Mouse (Mus musculus) layer of hippocampus, postnatal 10 days (tissue): ENCODE data around the gene Zap70. TPM values are rescaled to one million over a fixed set of nuclear protein-coding genes. Genes with fewer than 3 reads are reported as not detected.

Experiments
- DNase-seq, 2 experiments: peaks; one replicate each; pipeline ENCODE4 v3.0.0; 2021; ENCODE audit warnings: low spot score in 2 of 2
- long read RNA-seq: library from polyadenylated mRNA; stranded (forward); transcript quantifications from one replicate; pipeline ENCODE4 v2.0.0, GENCODE M21; 2023
- total RNA-seq, 2 experiments: library from RNA; stranded (reverse); gene quantifications; 2 replicates each; pipeline ENCODE4 v1.2.3; 2021

Gene Zap70
- 1 to 10 TPM; 3.0 to 3.2 TPM for total RNA-seq
- long read RNA-seq, partial matches to known transcripts, result 2 of 3 reads
- long read RNA-seq, other reads (novel, unspliced or antisense), result 1 of 3 reads

DNA sequence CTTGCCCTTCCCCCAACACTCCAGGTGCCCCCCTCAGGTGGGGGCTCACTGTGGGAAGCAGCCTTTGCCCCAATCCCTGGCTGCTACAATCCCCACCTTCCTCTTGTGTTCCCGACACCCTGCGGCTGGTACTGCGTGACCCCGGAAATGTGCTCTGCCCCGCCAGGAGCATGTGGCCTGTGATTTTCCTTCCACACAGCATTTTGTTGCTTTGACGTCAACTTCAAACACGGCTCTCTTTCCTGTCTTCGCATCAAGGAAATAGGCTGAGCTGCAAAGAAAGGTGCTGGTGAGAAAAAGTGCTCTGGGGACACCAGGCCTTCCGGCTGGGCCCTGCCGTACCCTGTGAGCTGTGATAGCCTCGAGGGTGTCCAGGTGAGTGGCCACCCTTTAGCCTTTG, at the start of gene Zap70:
Gene Zap70 (plus strand): TSS at position 231 of the 400 bp plus-strand sequence.
- DNase-seq, result no peak

DNA sequence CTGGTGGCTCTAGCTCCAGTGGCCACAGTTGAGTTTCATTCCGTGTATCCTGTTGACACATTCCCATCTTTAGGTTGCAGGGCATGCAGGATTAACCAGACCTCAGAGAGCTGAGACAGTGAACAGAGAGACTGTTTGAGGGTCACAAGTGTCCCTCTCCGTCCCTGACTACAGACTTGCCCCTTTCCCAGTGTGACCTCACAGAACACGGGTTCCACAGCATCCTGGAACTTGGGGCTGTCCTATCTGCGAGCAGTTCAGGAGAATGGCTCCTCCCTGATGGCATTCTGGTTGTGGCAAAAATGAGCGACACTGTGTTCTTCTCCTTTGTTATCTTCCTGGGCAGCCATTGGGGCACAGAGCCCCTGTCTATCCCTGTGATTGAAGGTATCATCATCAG, 47.3 kb upstream of the Zap70 start, which contains the start of gene Actr1b:
Gene Actr1b (minus strand): TSS at position 112 of the 400 bp plus-strand sequence.
- no peak for DNase-seq

DNA sequence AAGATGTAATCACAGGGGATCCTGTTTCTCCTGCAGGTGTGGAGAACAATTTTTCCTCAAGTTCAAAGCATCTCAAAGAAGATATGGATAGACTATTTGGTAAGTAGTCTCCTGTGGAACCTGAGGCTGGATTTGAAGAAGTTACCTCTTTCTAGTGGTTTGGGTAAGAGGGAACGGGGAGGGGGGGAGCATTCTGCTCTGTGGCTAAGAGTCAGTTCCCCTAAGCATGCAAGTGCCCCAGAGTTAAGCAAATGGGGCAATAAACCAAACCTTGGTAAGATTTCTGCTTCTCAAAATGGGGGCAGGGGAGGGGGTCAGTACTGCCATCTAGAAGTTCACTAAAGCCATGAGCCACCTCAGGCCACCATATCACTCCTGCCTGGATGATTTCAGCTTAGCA, 42.8 kb upstream of the Zap70 start:
- DNase-seq, result no peak

DNA sequence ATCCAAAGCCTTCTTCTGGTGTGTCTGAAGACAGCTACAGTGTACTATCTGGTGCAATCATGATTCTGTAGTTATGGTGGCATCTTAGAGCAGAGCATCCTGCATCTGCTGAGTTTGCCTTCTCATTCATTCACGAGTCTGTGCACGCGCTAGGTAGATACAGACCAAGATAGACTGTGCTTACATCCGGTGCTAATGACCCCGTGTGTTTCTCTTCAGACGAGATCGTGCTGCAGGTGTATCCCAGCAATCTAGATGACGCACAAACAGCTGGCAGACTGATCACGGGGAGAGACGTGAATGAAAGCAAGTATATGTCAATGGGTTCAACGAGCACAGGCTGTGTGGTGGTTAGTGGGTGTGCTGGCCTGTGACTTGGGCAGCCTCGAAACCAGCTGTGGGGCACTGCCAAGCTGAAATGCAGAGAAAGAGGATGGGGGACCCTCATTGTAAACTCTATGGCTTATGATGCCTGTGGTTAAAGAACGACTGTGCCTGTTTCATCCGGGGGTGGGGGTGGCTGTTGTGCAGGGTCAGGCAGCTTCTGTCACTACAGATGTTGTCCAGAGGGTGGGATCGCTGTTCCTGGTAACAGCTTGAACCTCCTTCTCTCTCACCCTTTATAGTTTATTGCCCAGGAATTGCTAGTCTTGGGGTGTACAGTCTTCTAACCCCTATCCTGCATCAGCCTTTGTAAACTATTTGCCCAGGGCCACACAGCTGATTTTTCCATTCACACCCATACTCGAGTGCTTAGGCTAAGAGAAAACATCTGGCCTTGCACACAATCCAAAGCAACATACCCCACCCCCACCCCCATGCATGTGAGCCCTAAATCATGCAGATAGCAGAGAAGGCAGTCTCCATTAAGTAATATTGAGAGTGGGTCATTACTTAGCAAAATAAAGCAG, 38.2 kb upstream of the Zap70 start:
- no peak for DNase-seq

DNA sequence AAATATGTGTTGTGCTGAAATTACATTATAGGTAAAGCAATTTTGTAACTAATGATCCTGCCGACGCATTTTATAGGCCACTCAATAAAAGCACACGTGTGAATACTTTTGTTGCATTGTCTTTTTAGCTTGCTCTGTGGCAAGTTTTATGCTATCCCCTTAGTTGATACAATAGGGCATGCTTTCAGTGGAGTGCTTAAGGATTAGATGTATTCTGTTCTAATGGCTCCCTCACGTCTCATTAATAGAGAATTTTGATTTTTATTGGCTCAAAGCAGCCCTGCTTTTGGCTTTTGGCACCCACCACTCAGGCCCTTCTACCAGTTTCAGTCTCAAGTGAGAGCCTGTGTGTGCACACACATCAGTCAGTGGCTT, 37.6 kb upstream of the Zap70 start:
- no peak for DNase-seq

DNA sequence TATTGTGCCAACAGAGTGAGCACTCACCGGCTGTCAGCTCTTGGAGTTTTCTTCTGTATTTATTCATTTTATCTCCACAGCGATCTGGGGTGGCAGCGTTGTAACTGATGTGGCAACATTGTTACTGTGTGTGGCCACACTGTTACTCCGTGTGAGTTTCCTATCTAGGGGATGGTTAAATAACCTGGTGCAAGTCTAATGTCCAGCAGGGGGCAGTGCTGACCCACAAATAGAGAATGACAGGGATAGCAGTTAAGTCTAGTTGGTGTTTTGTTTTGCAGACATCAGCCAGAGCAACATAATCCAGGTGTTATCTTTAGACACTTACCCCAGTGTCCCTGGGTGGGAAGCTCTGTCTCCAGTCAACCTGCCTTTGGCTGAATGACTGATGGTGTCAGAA, 24.3 kb upstream of the Zap70 start:
- peak; percentile 89 to 90 for DNase-seq

DNA sequence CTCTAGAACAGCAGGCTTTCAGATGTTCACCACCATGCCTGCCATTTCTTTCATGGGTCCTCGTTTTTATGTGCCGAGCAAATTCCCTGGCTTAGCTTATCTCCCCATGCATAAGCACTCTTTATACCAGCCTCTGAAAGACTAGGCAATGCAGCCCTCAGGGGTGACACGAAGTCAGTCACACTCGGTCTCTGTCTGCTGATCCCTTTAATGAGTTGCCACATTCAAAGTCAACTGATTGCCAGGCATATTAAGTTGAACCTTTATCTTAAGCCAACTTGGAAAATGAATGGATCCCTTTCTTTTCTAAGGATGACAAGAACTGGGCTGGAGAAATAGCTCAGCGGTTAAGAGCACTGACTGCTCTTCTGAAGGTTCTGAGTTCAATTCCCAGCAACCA, 22.4 kb upstream of the Zap70 start:
- no peak for DNase-seq

DNA sequence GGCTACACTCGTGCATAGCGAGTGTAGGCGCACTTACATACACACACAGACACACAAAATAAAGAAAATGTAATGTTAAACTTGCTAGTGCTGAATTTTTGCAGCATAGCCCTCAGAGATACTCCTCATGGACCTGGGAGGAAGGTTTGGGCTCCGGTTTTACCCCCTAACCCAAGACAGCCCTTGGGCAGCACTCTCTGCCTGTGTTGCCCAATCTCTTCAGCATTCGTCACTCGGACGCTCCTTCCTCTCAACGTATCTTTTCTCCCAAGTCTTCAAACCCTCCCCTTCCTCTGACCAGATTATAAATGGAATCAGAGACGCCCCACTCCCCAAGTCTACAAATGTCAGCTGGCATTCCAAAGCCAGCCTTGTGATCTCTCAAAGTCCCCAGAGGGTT, 18.6 kb upstream of the Zap70 start:
- DNase-seq, result no peak

DNA sequence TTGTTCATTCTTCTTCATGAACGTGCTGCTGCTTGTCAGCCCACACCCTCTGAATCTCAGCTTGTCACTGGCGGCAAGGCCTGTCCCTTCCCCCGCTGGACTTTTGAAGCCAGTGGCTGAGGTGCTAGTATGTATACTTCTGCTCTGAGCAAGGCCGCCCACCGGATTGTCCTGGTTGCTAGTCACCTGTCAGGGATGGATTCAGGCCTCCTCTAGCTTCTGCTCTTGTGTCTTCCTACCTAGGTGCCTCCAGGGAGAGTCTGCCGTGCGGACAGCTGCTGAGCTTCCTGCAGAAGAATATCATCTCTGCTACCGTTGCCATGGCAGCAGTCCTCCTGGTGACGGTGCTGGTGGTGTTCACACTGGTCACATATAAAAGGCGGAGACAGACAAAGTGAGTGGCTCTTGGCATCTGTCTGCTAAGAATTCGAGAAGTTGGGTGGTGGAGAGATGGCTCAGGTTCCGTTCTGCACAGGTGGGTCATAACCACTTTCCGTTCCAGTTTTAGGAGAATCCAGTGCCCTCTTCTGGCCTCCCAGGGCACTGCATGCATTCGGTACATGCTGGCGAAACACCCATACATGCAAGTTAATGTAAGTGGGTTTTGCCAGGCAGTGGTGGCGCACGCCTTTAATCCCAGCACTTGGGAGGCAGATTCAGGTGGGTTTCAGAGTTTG, 17.2 kb upstream of the Zap70 start:
- peak; percentile 74 to 79 for DNase-seq

DNA sequence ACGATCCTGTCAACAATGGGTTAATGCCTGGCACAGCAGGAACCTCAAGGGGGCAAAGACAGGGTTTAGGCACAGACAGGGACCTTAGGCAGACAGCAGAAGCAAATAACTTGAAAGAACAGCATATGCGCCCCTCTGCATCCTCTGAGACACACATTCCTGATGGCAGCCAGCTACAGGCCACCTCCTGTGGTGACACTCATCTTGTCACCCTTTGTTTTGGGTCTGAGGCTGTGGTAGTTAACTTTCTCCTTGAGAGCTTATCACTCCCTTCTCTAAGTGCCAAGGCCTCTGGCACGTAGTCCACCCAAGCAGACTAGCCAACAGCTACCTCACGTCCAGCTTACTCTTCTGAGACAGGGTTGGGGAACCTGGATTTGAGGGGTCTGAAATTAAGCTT, 15.9 kb upstream of the Zap70 start:
- DNase-seq, result no peak

DNA sequence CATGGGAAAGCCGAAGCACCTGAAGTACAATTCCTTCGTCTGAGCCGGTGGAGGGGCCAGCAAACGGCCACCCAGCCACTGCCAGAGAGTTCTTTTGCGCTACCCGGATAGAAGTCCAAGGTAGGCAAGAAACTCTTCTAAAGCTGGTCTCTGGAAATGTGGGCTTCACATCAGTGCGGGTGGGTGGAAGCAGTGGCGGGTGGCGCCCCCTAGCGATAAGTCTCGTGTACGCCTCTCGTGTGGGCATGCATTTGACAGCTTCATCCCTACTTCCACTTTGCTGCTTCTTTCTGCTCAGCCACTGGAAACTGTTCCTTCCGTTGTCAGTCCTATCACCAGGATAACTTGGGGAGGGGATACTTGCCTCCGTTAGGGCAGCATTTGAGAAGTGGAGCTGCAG, 15.1 kb upstream of the Zap70 start:
- DNase-seq, result peak; percentile 45 to 48

DNA sequence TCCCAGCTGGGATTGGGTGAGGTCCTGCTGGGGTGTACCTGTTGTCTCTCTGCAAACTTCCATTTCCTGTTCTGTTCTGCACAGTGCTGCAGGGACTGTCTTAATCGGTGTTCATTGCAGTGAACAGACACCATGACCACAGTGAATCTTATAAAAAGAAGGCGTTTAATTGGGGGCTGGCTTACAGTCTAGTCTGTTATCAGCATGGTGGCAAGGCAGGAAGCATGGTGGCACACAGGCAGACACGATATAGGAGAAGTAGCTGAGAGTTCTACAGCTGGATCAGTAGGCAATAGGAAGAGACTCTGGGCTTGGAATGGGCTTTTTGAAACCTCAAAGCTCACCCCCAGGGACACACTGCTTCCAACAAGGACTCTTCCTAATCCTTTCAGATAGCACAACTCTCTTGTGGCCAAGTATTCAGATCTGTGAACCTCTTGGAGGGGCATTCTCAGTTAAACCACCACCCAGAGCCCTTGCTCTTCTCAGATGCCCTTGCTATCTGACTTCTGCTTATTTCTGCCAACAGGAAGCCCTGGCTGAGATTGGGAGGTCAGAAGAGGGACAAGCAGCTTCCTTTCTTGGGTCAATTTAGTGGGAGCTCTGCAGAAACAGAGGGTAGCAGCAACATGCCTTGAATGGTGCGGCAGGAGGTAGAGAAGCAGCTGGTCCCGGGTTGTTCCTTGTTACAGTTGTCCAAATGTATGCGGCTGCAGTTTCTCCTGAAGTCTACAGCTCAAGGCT, 7.5 kb upstream of the Zap70 start:
- no peak for DNase-seq

DNA sequence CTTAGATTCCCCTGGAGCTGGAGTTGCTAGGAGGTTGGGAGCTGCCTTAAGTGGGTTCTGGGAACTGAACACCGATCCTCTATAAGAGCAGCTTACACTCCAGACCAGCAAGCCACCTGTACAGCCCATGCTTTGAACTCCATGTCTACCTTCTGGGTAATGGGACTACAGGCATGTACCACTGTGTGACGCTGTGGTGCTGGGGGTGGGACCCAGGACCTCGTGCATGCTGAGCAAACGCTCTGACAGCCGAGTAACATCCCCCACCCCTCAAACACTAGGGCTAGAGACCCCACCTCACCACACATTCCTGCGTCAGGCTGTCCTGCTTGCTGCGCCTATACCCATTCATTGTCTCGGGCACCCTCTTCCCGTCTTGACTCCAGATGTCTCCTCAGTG, 3.0 kb upstream of the Zap70 start:
- no peak for DNase-seq

DNA sequence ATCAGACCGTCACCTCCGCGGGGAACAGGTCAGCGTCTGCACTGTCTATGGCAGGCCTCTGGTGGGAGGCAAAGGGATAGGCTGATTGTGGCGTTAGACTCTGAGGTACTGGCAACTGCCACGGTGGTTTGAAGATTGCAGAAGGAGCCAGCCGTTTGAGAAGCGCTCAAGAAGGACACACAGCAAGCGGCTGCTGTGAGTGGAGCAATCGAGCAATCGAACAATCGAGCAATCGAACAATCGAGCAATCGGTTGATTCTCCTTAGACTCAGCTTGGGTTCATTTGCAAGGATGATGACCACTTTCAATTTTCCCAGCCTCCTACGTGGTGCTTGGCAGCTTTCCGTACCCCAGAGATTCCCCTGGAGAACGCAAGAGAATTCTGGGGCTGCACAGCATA, 2.5 kb upstream of the Zap70 start:
- no peak for DNase-seq

DNA sequence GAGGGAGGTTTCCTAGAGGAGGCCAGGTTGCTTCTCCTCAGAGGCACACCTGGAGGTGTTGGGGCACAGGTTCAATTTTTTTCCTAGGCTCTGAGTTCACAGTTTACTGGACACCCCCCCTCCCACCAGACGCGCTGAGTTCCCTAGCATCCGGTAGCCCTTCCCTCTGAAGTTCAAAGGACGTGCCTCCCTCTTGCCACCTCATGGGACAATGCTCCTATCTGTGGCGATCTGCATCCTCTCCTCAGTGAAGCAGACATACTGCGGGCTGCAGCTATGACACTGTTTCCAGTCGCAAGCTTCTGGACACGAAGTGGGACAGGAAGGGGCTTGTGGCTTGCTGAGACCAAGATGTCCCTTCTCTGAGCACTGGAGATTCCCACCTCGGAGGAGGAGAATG, 1.2 kb upstream of the Zap70 start:
- no peak for DNase-seq

DNA sequence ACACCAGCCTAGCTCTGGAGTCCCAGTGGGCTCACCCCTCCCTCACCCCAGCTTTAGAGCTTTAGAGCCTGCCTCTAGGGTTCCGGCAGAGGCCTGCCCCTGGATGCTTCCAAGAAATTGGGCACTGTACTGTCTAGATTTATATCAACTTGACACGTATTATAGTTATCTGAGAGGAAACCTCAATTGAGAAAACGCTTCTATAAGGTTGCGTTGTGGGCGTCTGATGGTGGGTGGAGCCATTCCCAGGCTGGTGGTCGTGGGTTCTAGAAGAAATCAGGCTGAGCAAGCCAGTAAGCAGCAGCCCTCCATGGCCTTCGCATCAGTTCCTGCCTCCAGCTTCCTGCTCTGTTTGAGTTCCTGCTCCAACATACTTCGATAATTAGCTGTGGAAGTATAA, 537 bp upstream of the Zap70 start:
- no peak for DNase-seq

DNA sequence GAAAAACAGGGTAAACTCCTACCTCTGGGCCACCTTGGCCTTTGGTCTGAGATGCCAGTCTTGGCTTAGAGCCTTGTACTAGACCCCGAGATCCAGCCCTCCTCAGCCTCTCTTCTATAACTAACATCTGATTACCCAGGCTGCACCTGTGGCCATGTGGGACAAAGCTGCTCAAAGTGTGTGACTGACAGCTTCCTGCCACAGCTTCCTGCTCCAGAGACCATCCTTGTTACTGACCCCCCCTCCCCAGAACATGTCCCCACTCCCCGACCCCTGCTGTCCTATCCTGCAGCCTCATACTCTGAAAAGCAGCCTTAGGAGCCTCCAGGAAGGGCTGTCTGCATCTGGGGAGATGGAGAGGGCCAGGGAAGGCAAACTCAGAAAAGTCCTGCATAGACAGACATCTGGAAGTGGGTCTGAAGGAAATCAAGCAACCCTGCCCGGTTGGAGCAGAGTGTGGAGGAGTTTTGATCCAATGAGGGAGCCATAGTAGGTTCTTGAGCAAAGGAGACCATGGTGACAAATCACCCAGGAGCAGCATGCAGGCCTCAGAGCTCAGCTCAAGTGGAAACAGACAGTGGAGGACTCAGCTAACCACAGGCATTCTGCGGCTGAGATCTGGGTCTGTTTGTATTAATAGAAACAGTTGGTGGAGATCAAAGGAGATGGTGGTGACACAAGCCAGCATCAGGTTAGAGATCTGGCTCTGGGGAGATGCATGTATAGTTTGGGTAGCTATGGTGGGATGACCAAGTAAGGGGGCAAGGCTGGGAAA, 5.0 kb downstream of the Zap70 start:
- DNase-seq, result no peak

DNA sequence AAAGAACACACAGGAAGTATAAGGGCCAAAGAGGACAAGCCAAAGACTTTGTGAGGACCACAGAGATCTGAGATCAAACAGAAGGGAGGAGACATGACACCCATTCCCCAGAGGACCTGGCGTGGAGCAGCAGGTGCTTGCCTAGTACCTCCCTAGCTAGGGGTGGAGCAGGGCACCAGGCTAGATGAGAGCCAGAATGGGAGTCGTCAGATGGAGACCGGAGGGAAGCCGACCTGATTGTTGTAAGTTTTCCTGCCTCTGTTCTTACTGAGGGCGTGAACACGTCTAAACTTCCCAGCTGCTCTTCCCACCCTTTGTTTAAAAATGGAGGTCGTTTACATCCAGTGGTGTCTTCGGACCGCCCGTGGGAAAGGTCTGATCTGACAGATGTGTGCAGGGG, 5.7 kb downstream of the Zap70 start:
- DNase-seq, result no peak

DNA sequence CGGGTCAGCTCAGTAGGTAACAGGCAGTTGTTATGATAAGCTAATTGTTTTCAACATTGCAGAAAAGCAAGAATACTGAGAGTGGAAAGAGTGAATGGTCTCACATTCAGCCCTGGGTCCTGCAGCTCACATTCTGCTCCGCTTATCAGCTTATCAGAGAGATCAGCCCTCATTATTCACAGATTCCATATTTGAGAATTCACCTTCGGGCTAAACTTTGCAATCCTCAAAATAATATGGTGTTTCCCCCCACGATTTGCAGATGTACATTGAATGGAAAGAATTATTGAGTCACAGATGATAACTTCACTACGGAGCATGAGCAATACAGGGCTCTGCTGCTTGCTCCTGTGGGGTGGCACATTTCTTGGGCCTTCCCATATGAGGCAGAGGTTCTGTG, 7.2 kb downstream of the Zap70 start:
- no peak for DNase-seq

DNA sequence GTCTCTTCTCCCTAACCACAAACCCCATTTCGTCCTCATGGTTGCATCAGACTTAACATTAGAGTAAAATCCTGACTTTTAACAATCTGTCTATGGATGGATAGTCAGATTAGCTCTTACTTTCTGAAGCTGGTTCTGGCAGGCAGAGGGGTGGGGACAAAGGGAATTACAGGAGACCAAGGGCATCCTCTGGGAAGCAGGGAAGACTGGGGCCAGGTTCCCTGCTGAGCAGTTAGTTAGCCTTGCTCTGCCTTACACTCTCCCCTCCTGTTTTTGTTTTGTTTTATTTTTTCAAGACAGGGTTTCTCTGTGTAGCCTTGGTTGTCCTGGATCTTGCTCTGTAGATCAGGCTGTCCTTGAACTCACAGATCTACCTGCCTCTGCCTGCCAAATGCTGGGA, 8.4 kb downstream of the Zap70 start:
- DNase-seq, result no peak

DNA sequence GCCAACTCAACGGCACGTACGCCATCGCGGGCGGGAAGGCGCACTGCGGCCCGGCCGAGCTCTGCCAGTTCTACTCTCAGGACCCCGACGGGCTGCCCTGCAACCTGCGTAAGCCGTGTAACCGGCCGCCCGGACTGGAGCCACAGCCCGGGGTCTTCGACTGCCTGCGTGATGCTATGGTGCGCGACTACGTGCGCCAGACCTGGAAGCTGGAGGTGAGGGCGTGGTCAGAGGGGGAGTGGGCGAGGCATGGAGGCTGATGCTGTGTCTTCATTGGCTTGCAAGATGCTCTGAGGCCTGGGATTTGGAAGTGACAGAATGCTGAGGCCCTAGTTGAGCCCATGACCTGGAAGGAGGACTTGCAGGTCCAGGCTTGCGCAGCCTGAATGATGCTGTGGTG, 9.4 kb downstream of the Zap70 start:
- no peak for DNase-seq
